Mouse (Mus musculus): ENCODE measurements around the gene Pspn. TPM values are rescaled to one million over a fixed set of nuclear protein-coding genes. Genes with fewer than 3 reads are reported as not detected.
A peak's percentile ranks its signal among the peaks of the same experiment; 100 is the strongest.

Gene Pspn
- polyA plus RNA-seq (2014; fragmentation: Nextera tagmentation; extraction: Ambion mirVana) = not detected in 2 replicates

DNA sequence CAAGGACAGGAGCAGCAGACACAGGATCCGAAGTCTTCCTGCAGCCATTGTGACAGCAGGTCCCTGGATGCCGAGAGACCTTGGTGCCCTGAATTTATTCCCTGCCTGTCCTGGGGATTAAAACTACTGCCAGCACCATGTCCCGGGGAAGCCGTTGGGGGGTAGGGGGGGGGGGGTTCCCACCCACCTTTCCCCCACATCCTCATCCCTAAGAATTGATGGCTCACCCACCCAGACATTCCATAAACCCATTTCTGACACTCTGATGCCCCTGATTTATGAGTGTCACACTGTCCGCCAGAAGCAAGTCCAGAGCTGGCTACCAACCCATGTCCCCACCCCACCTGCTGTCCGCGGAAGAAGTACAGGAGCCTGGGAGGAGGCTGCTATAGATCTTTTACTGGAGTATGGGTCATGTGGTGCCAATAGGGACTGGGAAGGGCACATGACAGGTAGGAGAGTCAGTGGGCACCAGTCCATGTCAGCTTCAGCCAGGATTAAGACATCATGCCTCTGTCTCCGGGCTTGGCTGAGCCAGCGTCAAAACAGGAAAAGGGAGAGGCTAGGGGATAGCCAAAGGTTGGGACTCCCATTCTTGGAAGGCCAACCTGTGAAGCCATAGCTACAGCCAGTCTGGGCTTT, at the start of gene Pspn:
Pspn (minus strand) TSS at position 51 of the 642 bp plus-strand sequence.
- ATAC-seq (ENCODE audit: insufficient number of reproducible peaks, insufficient read depth, low FRiP score, low read depth) = no peak
- peak within 1 kb of the TSS; percentile 67 for H3K9ac ChIP-seq (ENCODE audit: low read length)
- WGBS = 79% methylated on average over 9 of the region's 9 CpGs
- no peaks in the 10 kb centered on the region for H3K27me3 ChIP-seq (ENCODE audit: control insufficient read depth, insufficient read depth, low read length)
- H3K9me3 ChIP-seq (ENCODE audit: control insufficient read depth, low read length) = no peaks in the 10 kb centered on the region
- peaks cover 66% of the 10 kb centered on the region for H3K36me3 ChIP-seq (ENCODE audit: control insufficient read depth, insufficient read depth, low read length)
- H3K27ac ChIP-seq (replicated peaks in 1 of 2; ENCODE audit: control insufficient read depth in 1 of 2, insufficient read depth in 1 of 2, low read depth in 2 of 2, low read length in 2 of 2) = peak within 1 kb of the TSS; percentile 73 to 79
- H3K4me2 ChIP-seq (ENCODE audit: low read length) = no peak within 1 kb of the TSS
- H3K4me3 ChIP-seq (ENCODE audit: control insufficient read depth in 1 of 2, insufficient read depth in 1 of 2, low read depth in 1 of 2, low read length in 2 of 2) = no peak within 1 kb of the TSS
- peaks cover 26 to 29% of the 10 kb centered on the region in 2 experiments for H3K4me1 ChIP-seq (ENCODE audit: control insufficient read depth in 2 of 2, insufficient read depth in 2 of 2, low read length in 2 of 2)

- no peak for ATAC-seq (ENCODE audit: insufficient number of reproducible peaks, insufficient read depth, low FRiP score, low read depth)
- no peak overlapping the region for H3K4me3 ChIP-seq (ENCODE audit: control insufficient read depth in 1 of 2, insufficient read depth in 1 of 2, low read depth in 1 of 2, low read length in 2 of 2)
- no peak overlapping the region for H3K27ac ChIP-seq (replicated peaks in 1 of 2; ENCODE audit: control insufficient read depth in 1 of 2, insufficient read depth in 1 of 2, low read depth in 2 of 2, low read length in 2 of 2)
- peaks cover 64% of the 10 kb centered on the region for H3K36me3 ChIP-seq (ENCODE audit: control insufficient read depth, insufficient read depth, low read length)
- no peak overlapping the region for H3K4me2 ChIP-seq (ENCODE audit: low read length)
- no peaks in the 10 kb centered on the region for H3K9me3 ChIP-seq (ENCODE audit: control insufficient read depth, low read length)
- no peak overlapping the region for H3K9ac ChIP-seq (ENCODE audit: low read length)
- 89% methylated on average over 3 of the region's 3 CpGs for WGBS
- no peaks in the 10 kb centered on the region for H3K4me1 ChIP-seq (ENCODE audit: control insufficient read depth in 2 of 2, insufficient read depth in 2 of 2, low read length in 2 of 2)
- H3K27me3 ChIP-seq (ENCODE audit: control insufficient read depth, insufficient read depth, low read length) = no peaks in the 10 kb centered on the region
Measured at GRCm38 (mm10) chr17:57048816-57049215, 49.0 kb upstream of the Pspn start.

DNA sequence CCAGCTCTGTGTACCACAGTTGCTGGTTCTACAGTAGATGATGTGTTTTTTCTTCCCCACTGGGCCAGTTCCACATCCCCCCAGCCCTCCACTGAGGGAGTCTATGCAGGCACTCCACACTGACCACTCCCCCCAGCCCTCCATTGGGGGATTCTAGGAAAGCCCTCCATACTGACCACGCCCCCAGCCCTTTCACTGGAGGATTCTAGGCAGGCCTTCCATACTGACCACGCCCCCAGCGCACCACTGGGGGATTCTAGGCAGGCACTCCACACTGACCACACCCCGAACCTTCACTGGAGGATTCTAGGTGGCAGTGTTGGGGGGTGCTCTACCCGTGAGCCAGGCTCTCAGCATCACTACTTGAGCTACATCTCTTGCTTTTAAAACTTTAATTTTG, 47.6 kb upstream of the Pspn start:
- H3K4me2 ChIP-seq (ENCODE audit: low read length) = no peak overlapping the region
- H3K4me1 ChIP-seq (ENCODE audit: control insufficient read depth in 2 of 2, insufficient read depth in 2 of 2, low read length in 2 of 2) = peaks cover 4 to 6% of the 10 kb centered on the region in 2 experiments
- 33% methylated on average over 5 of the region's 5 CpGs for WGBS
- peaks cover 50% of the 10 kb centered on the region for H3K36me3 ChIP-seq (ENCODE audit: control insufficient read depth, insufficient read depth, low read length)
- no peaks in the 10 kb centered on the region for H3K9me3 ChIP-seq (ENCODE audit: control insufficient read depth, low read length)
- ATAC-seq (ENCODE audit: insufficient number of reproducible peaks, insufficient read depth, low FRiP score, low read depth) = no peak
- H3K9ac ChIP-seq (ENCODE audit: low read length) = no peak overlapping the region
- no peaks in the 10 kb centered on the region for H3K27me3 ChIP-seq (ENCODE audit: control insufficient read depth, insufficient read depth, low read length)
- no peak overlapping the region for H3K27ac ChIP-seq (replicated peaks in 1 of 2; ENCODE audit: control insufficient read depth in 1 of 2, insufficient read depth in 1 of 2, low read depth in 2 of 2, low read length in 2 of 2)
- no peak overlapping the region for H3K4me3 ChIP-seq (ENCODE audit: control insufficient read depth in 1 of 2, insufficient read depth in 1 of 2, low read depth in 1 of 2, low read length in 2 of 2)

- Histone ChIP-seq H3K4me1 (ENCODE audit: control insufficient read depth in 2 of 2, insufficient read depth in 2 of 2, low read length in 2 of 2) (peaks cover 4 to 6% of the 10 kb centered on the region in 2 experiments), H3K4me3 (ENCODE audit: control insufficient read depth in 1 of 2, insufficient read depth in 1 of 2, low read depth in 1 of 2, low read length in 2 of 2) (no peak within 1 kb of the TSS), H3K9ac (ENCODE audit: low read length) (no peak within 1 kb of the TSS), H3K9me3 (ENCODE audit: control insufficient read depth, low read length) (0 out of 2 replicates have a peak, but pooled peaks cover 2% of the 10 kb centered on the region), H3K4me2 (ENCODE audit: low read length) (no peak within 1 kb of the TSS), H3K27ac (replicated peaks in 1 of 2; ENCODE audit: control insufficient read depth in 1 of 2, insufficient read depth in 1 of 2, low read depth in 2 of 2, low read length in 2 of 2) (no peak within 1 kb of the TSS), H3K36me3 (ENCODE audit: control insufficient read depth, insufficient read depth, low read length) (peaks cover 16% of the 10 kb centered on the region; the same call in 1 of the 2 replicates), H3K27me3 (ENCODE audit: control insufficient read depth, insufficient read depth, low read length) (peaks cover 11% of the 10 kb centered on the region; the same call in 1 of the 2 replicates)
- 68% methylated on average over 8 of the region's 8 CpGs for WGBS
- ATAC-seq (ENCODE audit: insufficient number of reproducible peaks, insufficient read depth, low FRiP score, low read depth) = no peak
Measured at GRCm38 (mm10) chr17:57041554-57041953, 41.7 kb upstream of the Pspn start, which contains the start of gene Slc25a41. TSS of gene Slc25a41 (minus strand) at chr17:57041654.

DNA sequence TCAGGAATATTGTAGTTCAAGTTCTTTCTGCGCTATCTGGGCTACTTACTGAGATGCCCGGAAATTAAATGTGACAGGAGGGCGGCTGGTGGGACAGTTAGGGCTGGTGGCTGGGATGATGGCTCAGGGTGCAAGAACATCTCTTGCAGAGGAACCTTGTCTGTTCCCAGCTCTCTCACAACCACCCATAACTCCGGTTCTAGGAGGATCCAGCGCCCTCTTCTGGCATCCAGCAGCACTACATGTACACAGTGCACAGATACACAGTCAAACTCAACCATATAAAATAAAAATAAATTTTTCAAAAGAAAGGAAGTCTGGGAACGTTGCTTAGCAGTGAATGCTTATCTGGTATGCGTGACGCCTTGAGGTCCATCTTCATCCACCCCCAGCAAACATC, 39.2 kb upstream of the Pspn start:
- no peak overlapping the region for H3K27ac ChIP-seq (replicated peaks in 1 of 2; ENCODE audit: control insufficient read depth in 1 of 2, insufficient read depth in 1 of 2, low read depth in 2 of 2, low read length in 2 of 2)
- 27% methylated on average over 8 of the region's 8 CpGs for WGBS
- H3K36me3 ChIP-seq (ENCODE audit: control insufficient read depth, insufficient read depth, low read length) = no peaks in the 10 kb centered on the region
- peaks cover 11% of the 10 kb centered on the region; the same call in 1 of the 2 replicates for H3K27me3 ChIP-seq (ENCODE audit: control insufficient read depth, insufficient read depth, low read length)
- H3K4me1 ChIP-seq (ENCODE audit: control insufficient read depth in 2 of 2, insufficient read depth in 2 of 2, low read length in 2 of 2) = peaks cover 4 to 6% of the 10 kb centered on the region in 2 experiments
- no peak overlapping the region for H3K4me3 ChIP-seq (ENCODE audit: control insufficient read depth in 1 of 2, insufficient read depth in 1 of 2, low read depth in 1 of 2, low read length in 2 of 2)
- no peak overlapping the region for H3K9ac ChIP-seq (ENCODE audit: low read length)
- 0 out of 2 replicates have a peak, but pooled peaks cover 2% of the 10 kb centered on the region for H3K9me3 ChIP-seq (ENCODE audit: control insufficient read depth, low read length)
- ATAC-seq (ENCODE audit: insufficient number of reproducible peaks, insufficient read depth, low FRiP score, low read depth) = no peak
- no peak overlapping the region for H3K4me2 ChIP-seq (ENCODE audit: low read length)

- H3K4me2 ChIP-seq (ENCODE audit: low read length) = peak overlapping the region; percentile 66
- no peak overlapping the region for H3K27ac ChIP-seq (replicated peaks in 1 of 2; ENCODE audit: control insufficient read depth in 1 of 2, insufficient read depth in 1 of 2, low read depth in 2 of 2, low read length in 2 of 2)
- no peak overlapping the region for H3K9ac ChIP-seq (ENCODE audit: low read length)
- peaks cover 12 to 18% of the 10 kb centered on the region in 2 experiments for H3K4me1 ChIP-seq (ENCODE audit: control insufficient read depth in 2 of 2, insufficient read depth in 2 of 2, low read length in 2 of 2)
- H3K36me3 ChIP-seq (ENCODE audit: control insufficient read depth, insufficient read depth, low read length) = peaks cover 12% of the 10 kb centered on the region
- H3K27me3 ChIP-seq (ENCODE audit: control insufficient read depth, insufficient read depth, low read length) = no peaks in the 10 kb centered on the region; the same call in 1 of the 2 replicates
- no peak for ATAC-seq (ENCODE audit: insufficient number of reproducible peaks, insufficient read depth, low FRiP score, low read depth)
- no peaks in the 10 kb centered on the region for H3K9me3 ChIP-seq (ENCODE audit: control insufficient read depth, low read length)
- no peak overlapping the region for H3K4me3 ChIP-seq (ENCODE audit: control insufficient read depth in 1 of 2, insufficient read depth in 1 of 2, low read depth in 1 of 2, low read length in 2 of 2)
- 80% methylated on average over 4 of the region's 4 CpGs for WGBS
Measured at GRCm38 (mm10) chr17:57032854-57033253, 33.0 kb upstream of the Pspn start.

- no peaks in the 10 kb centered on the region for H3K9me3 ChIP-seq (ENCODE audit: control insufficient read depth, low read length)
- peak overlapping the region; percentile 52 for H3K9ac ChIP-seq (ENCODE audit: low read length)
- H3K27ac ChIP-seq (replicated peaks in 1 of 2; ENCODE audit: control insufficient read depth in 1 of 2, insufficient read depth in 1 of 2, low read depth in 2 of 2, low read length in 2 of 2) = peak overlapping the region; percentile 90 to 95
- H3K4me3 ChIP-seq (ENCODE audit: control insufficient read depth in 1 of 2, insufficient read depth in 1 of 2, low read depth in 1 of 2, low read length in 2 of 2) = peak overlapping the region; percentile 34 to 51
- no peaks in the 10 kb centered on the region for H3K27me3 ChIP-seq (ENCODE audit: control insufficient read depth, insufficient read depth, low read length)
- peaks cover 22% of the 10 kb centered on the region for H3K36me3 ChIP-seq (ENCODE audit: control insufficient read depth, insufficient read depth, low read length)
- WGBS = under 1% methylated on average over 38 of the region's 38 CpGs
- peaks cover 12 to 18% of the 10 kb centered on the region in 2 experiments for H3K4me1 ChIP-seq (ENCODE audit: control insufficient read depth in 2 of 2, insufficient read depth in 2 of 2, low read length in 2 of 2)
- H3K4me2 ChIP-seq (ENCODE audit: low read length) = peak overlapping the region; percentile 66
- peak; percentile 92 for ATAC-seq (ENCODE audit: insufficient number of reproducible peaks, insufficient read depth, low FRiP score, low read depth)
Measured at GRCm38 (mm10) chr17:57031661-57032420, 32.0 kb upstream of the Pspn start.
